Mouse (Mus musculus) gastrocnemius, postnatal 14 days (tissue): Measurements from ENCODE around the gene Pde4d. TPM values are rescaled to one million over a fixed set of nuclear protein-coding genes. Genes with fewer than 3 reads are reported as not detected.

ENCODE experiments used
- DNase-seq: peaks from one replicate; pipeline ENCODE4 v3.0.0; 2021; ENCODE audit warnings: mixed read lengths
- intact Hi-C: fragments of 180-260 bp; cut with DNase I; formaldehyde crosslinking; loops from one replicate; pipeline ENCODE4 v1.15.1; 2025; ENCODE audit warnings: low total_unique reads
- total RNA-seq, 2 experiments: library from RNA; stranded (reverse); gene quantifications; 2 replicates each; pipeline ENCODE4 v1.2.3; 2021

Gene Pde4d
- total RNA-seq, 2 experiments from 2014 or later: 91.2 to 126 TPM

GRCm38 (mm10) chr13:109720127-109720713 is 1270.5 kb downstream of the Pde4d start:
- intact Hi-C loops: no loop called here
- no peak for DNase-seq

- intact Hi-C loops: no loop called here
- DNase-seq: no peak
Observed at GRCm38 (mm10) chr13:109722237-109723119, 1272.7 kb downstream of the Pde4d start.

- intact Hi-C loops: no loop called here
- DNase-seq: no peak
Observed at GRCm38 (mm10) chr13:109727346-109727745, 1277.6 kb downstream of the Pde4d start.

- intact Hi-C loops: no loop called here
- DNase-seq: no peak
Observed at GRCm38 (mm10) chr13:109729612-109730011, 1279.9 kb downstream of the Pde4d start.

- intact Hi-C loops: no loop called here
- DNase-seq: no peak
Observed at GRCm38 (mm10) chr13:109732655-109733376, 1283.1 kb downstream of the Pde4d start.

- intact Hi-C loops: loop anchor here (5.0 kb wide), 1 partner anchor 119 kb away; no protein-coding TSS in a partner anchor
- no peak for DNase-seq
Observed at GRCm38 (mm10) chr13:109736290-109737078, 1286.7 kb downstream of the Pde4d start.

GRCm38 (mm10) chr13:109746492-109746891 is 1296.7 kb downstream of the Pde4d start:
- no peak for DNase-seq
- intact Hi-C loops: no loop called here

GRCm38 (mm10) chr13:109752236-109752863 is 1302.6 kb downstream of the Pde4d start:
- DNase-seq: peak; percentile 8
- intact Hi-C loops: no loop called here

GRCm38 (mm10) chr13:109756854-109757253 is 1307.1 kb downstream of the Pde4d start:
- intact Hi-C loops: no loop called here
- DNase-seq: no peak

- peak; percentile 13 for DNase-seq
- intact Hi-C loops: no loop called here
Observed at GRCm38 (mm10) chr13:109759201-109759600, 1309.5 kb downstream of the Pde4d start.

- no peak for DNase-seq
- intact Hi-C loops: no loop called here
Observed at GRCm38 (mm10) chr13:109761081-109761480, 1311.3 kb downstream of the Pde4d start.

GRCm38 (mm10) chr13:109774791-109775190 is 1325.0 kb downstream of the Pde4d start:
- DNase-seq: no peak
- intact Hi-C loops: loop anchor here (5.0 kb wide), 2 partner anchors 133 to 248 kb away; no protein-coding TSS in a partner anchor

GRCm38 (mm10) chr13:109775197-109775596 is 1325.4 kb downstream of the Pde4d start:
- DNase-seq: no peak
- intact Hi-C loops: loop anchor here (5.0 kb wide), 2 partner anchors 132 to 247 kb away; no protein-coding TSS in a partner anchor

GRCm38 (mm10) chr13:109776116-109776515 is 1326.4 kb downstream of the Pde4d start:
- intact Hi-C loops: loop anchor here (5.0 kb wide), 2 partner anchors 131 to 246 kb away; no protein-coding TSS in a partner anchor
- DNase-seq: peak; percentile 82

- DNase-seq: no peak
- intact Hi-C loops: loop anchor here (5.0 kb wide), 2 partner anchors 130 to 245 kb away; no protein-coding TSS in a partner anchor
Observed at GRCm38 (mm10) chr13:109776995-109777394, 1327.2 kb downstream of the Pde4d start.

- no peak for DNase-seq
- intact Hi-C loops: loop anchor here (5.0 kb wide), 2 partner anchors 130 to 245 kb away; no protein-coding TSS in a partner anchor
Observed at GRCm38 (mm10) chr13:109777441-109777840, 1327.7 kb downstream of the Pde4d start.

GRCm38 (mm10) chr13:109778297-109778835 is 1328.6 kb downstream of the Pde4d start:
- intact Hi-C loops: loop anchor here (5.0 kb wide), 2 partner anchors 129 to 244 kb away; no protein-coding TSS in a partner anchor
- DNase-seq: no peak

GRCm38 (mm10) chr13:109781466-109781865 is 1331.7 kb downstream of the Pde4d start:
- intact Hi-C loops: no loop called here
- no peak for DNase-seq
